Mouse (Mus musculus) lung, embryonic 14.5 days (tissue): Measurements from ENCODE around the gene Zfp296. TPM values are rescaled to one million over a fixed set of nuclear protein-coding genes. Genes with fewer than 3 reads are reported as not detected.
A peak's percentile ranks its signal among the peaks of the same experiment; 100 is the strongest.

Source experiments
- ATAC-seq: fragments of 200-750 bp; cut with Nextera tagmentation; 2 replicates; pipeline ENCODE4 v1.8.0; 2017; ENCODE audit warnings: mild to moderate bottlenecking, moderate TSS enrichment, moderate library complexity; ENCODE audit not compliant: insufficient read depth
- DNase-seq: peaks from one replicate; pipeline ENCODE4 v3.0.0-alpha.2; 2015
- H3K27ac ChIP-seq: fragments of 300-500 bp; sonication (generic); 2 replicates; pipeline ENCODE4 v1.5.1; 2014; ENCODE audit warnings: low read depth, mild to moderate bottlenecking, moderate library complexity
- H3K27me3 ChIP-seq: fragments of 300-500 bp; sonication (generic); 2 replicates; pipeline ENCODE4 v1.6.1; 2014; ENCODE audit warnings: low read length, control low read depth; ENCODE audit not compliant: insufficient read depth
- H3K36me3 ChIP-seq: fragments of 300-500 bp; sonication (generic); 2 replicates; pipeline ENCODE4 v1.6.1; 2014; ENCODE audit warnings: control low read depth; ENCODE audit not compliant: insufficient read depth
- H3K4me1 ChIP-seq: fragments of 300-500 bp; sonication (generic); 2 replicates; pipeline ENCODE4 v1.6.1; 2014; ENCODE audit warnings: antibody characterized with exemption, control low read depth; ENCODE audit not compliant: insufficient read depth
- H3K4me2 ChIP-seq: fragments of 300-500 bp; sonication (generic); 2 replicates; pipeline ENCODE4 v1.6.1; 2014; ENCODE audit warnings: mild to moderate bottlenecking
- H3K4me3 ChIP-seq: fragments of 300-500 bp; sonication (generic); 2 replicates; pipeline ENCODE4 v1.5.1; 2014; ENCODE audit warnings: low read depth, low read length
- H3K9ac ChIP-seq: fragments of 300-500 bp; sonication (generic); 2 replicates; pipeline ENCODE4 v1.6.1; 2014
- H3K9me3 ChIP-seq: fragments of 300-500 bp; sonication (generic); 2 replicates; pipeline ENCODE4 v1.6.1; 2016; ENCODE audit warnings: low read depth, low read length, control low read depth
- CTCF ChIP-seq: IDR thresholded peaks from 2 replicates; pipeline ENCODE4 v1.5.1; 2016; ENCODE audit warnings: antibody characterized with exemption, low read depth
- WGBS: fragments of 180-500 bp; shearing (Covaris S2); extraction: QIAGEN DNeasy Blood & Tissue Kit; methylation state at CpG from one replicate; pipeline ENCODE4 v1.1.7; 2014; 5-methylcytosine and 5-hydroxymethylcytosine counted together
- polyA plus RNA-seq: library from polyadenylated mRNA; unstranded; fragments of >200 nt; fragmentation: Nextera tagmentation; extraction: Ambion mirVana; gene quantifications from 2 replicates; pipeline ENCODE4 v1.2.1, GENCODE M21; 2014

Gene Zfp296
- polyA plus RNA-seq, 1 experiment from 2014 or later = 0.38 TPM

DNA sequence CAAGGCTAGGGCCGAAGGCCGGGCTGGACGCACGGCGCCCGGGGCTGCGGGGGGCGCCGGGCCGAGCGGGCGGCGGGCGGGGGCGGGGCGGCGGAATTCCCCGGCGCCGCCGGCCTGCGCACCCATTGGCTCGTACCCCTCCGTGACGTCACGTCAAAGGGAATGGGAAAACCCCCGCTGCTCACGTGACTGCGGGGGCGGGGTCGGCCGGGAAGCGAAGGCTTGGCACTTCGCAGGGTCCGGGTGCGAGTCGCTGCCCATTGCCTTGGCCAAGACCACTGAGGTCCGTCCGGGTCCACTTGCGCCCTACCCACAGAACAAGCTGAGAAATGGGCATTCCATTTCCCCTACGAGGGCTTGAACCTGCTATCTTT lies 52.3 kb downstream of the Zfp296 start, which contains the start of gene Relb:
Gene Relb (minus strand): TSS at position 78 of the 374 bp plus-strand sequence.
- peak within 1 kb of the TSS; percentile 72 for H3K4me3 ChIP-seq
- H3K9ac ChIP-seq = peak within 1 kb of the TSS; percentile 54
- H3K4me2 ChIP-seq = peak within 1 kb of the TSS; percentile 96
- H3K4me1 ChIP-seq = no peaks in the 10 kb centered on the region
- under 1% methylated on average over 41 of the region's 41 CpGs for WGBS
- H3K27me3 ChIP-seq = no peaks in the 10 kb centered on the region
- DNase-seq = peak; percentile 96
- ATAC-seq = peak; percentile 73; the same call in 1 of the 2 replicates
- peaks cover 25% of the 10 kb centered on the region for H3K36me3 ChIP-seq
- H3K9me3 ChIP-seq = no peaks in the 10 kb centered on the region
- TF ChIP-seq CTCF = no peak
- H3K27ac ChIP-seq = peak within 1 kb of the TSS; percentile 92

Other genes with a start within 250 kb of the Zfp296 start
- 88.6 and 90.5 TPM in 2 replicates for gene Ercc1, start 232.5 kb upstream of the Zfp296 start, polyA plus RNA-seq
- 21.3 and 24.2 TPM in 2 replicates for gene Cd3eap, start 217.8 kb upstream of the Zfp296 start, polyA plus RNA-seq
- gene Ppp1r13l, start 217.5 kb upstream of the Zfp296 start, polyA plus RNA-seq = 5.4 and 7.9 TPM in 2 replicates
- gene Ercc2, start 195.3 kb upstream of the Zfp296 start, polyA plus RNA-seq = 11.4 and 12.1 TPM in 2 replicates
- gene Klc3, start 173.2 kb upstream of the Zfp296 start, polyA plus RNA-seq = 6.5 and 7.5 TPM in 2 replicates
- gene Ckm, start 172.5 kb upstream of the Zfp296 start, polyA plus RNA-seq = 2.8 and 11.1 TPM in 2 replicates
- 8.7 and 11.1 TPM in 2 replicates for gene Mark4, start 118.5 kb upstream of the Zfp296 start, polyA plus RNA-seq
- gene Exoc3l2, start 114.0 kb upstream of the Zfp296 start, polyA plus RNA-seq = 1.7 and 2.2 TPM in 2 replicates
- 1.1 and 1.7 TPM in 2 replicates for gene Bloc1s3, start 68.9 kb upstream of the Zfp296 start, polyA plus RNA-seq
- 77.3 and 83.5 TPM in 2 replicates for gene Trappc6a, start 68.9 kb upstream of the Zfp296 start, polyA plus RNA-seq
- 0.11 TPM in 2 replicates for gene Nkpd1, start 59.4 kb upstream of the Zfp296 start, polyA plus RNA-seq
- 4.7 and 6.2 TPM in 2 replicates for gene Ppp1r37, start 14.2 kb upstream of the Zfp296 start, polyA plus RNA-seq
- 180 and 183 TPM in 2 replicates for gene Gemin7, start 308 bp downstream of the Zfp296 start, polyA plus RNA-seq
- 46.9 and 51.5 TPM in 2 replicates for gene Clasrp, start 27.2 kb downstream of the Zfp296 start, polyA plus RNA-seq
- 7.3 TPM in 2 replicates for gene Relb, start 52.2 kb downstream of the Zfp296 start, polyA plus RNA-seq
- gene Clptm1, start 87.7 kb downstream of the Zfp296 start, polyA plus RNA-seq = 95.0 and 96.0 TPM in 2 replicates
- gene Apoc2, start 100.7 kb downstream of the Zfp296 start, polyA plus RNA-seq = 2.5 and 3.4 TPM in 2 replicates
- not detected in 2 replicates for gene Gm44805, start 104.1 kb downstream of the Zfp296 start, polyA plus RNA-seq
- 0.30 TPM in 1 of 2 replicates, not detected in the other for gene Apoc4, start 104.2 kb downstream of the Zfp296 start, polyA plus RNA-seq
- 13.6 and 15.5 TPM in 2 replicates for gene Apoc1, start 115.4 kb downstream of the Zfp296 start, polyA plus RNA-seq
- 404 and 439 TPM in 2 replicates for gene Apoe, start 121.9 kb downstream of the Zfp296 start, polyA plus RNA-seq
- gene Tomm40, start 138.2 kb downstream of the Zfp296 start, polyA plus RNA-seq = 149 and 168 TPM in 2 replicates
- gene Nectin2, start 173.2 kb downstream of the Zfp296 start, polyA plus RNA-seq = 120 and 125 TPM in 2 replicates
- 206 and 209 TPM in 2 replicates for gene Bcam, start 193.7 kb downstream of the Zfp296 start, polyA plus RNA-seq
- 6.8 and 10.2 TPM in 2 replicates for gene Cblc, start 219.5 kb downstream of the Zfp296 start, polyA plus RNA-seq
- 4.4 and 6.7 TPM in 2 replicates for gene Bcl3, start 245.5 kb downstream of the Zfp296 start, polyA plus RNA-seq